Mouse (Mus musculus): ENCODE measurements around the gene Mettl1. TPM values are rescaled to one million over a fixed set of nuclear protein-coding genes. Genes with fewer than 3 reads are reported as not detected.

Mettl1 gene
- polyA plus RNA-seq, 1 experiment = 20.2 TPM

- H3K9ac ChIP-seq (ENCODE audit: low read depth, poor library complexity, severe bottlenecking) = no peak overlapping the region
- TF ChIP-seq POLR2A (IDR thresholded peaks at IDR 0.05; ENCODE audit: insufficient read depth, low read length) (no peak), EP300 (IDR thresholded peaks at IDR 0.05; ENCODE audit: insufficient read depth, low read depth, low read length) (no peak), CTCF (IDR thresholded peaks at IDR 0.05; ENCODE audit: low read depth, low read length) (no peak)
- H3K27me3 ChIP-seq (ENCODE audit: control insufficient read depth, insufficient read depth, low read length, poor library complexity, severe bottlenecking) = peaks cover 2% of the 10 kb centered on the region; the same call in 1 of the 2 replicates
- H3K4me1 ChIP-seq (ENCODE audit: control insufficient read depth, insufficient read depth, low read length) = no peaks in the 10 kb centered on the region
- H3K27ac ChIP-seq (ENCODE audit: insufficient read depth, low read length) = no peak overlapping the region
- no peak overlapping the region for H3K4me3 ChIP-seq (ENCODE audit: low read depth, low read length)
- H3K36me3 ChIP-seq (ENCODE audit: control insufficient read depth, insufficient read depth, low read length, poor library complexity, severe bottlenecking) = no peaks in the 10 kb centered on the region
- no peaks in the 10 kb centered on the region for H3K9me3 ChIP-seq (replicated peaks; ENCODE audit: control insufficient read depth, insufficient read depth, low read length, poor library complexity, severe bottlenecking)
These were observed 51.5 kb downstream of the Mettl1 start for GRCm38 (mm10) chr10:127092742-127093141.

DNA sequence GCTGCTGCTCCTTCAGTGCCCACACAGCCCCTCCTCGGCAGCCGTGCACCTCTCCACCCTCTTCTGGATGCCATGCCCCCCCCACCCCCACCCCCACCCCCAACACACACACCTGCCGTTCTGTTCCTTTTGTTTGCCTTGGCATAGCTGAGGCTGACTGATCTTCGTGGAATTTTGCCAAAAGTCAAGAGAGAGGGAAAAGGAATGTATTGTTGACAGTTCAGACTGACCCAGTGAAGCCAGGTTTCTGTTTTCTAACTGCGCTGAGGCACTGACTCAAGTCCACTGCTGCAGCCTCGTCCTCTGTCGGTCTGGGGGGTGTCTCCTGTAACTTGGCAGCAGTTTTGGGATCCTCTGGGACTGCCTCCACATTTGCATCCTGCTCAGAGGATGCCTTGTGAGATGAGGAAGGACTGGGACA is 53.2 kb downstream of the Mettl1 start:
- peaks cover 2% of the 10 kb centered on the region; the same call in 1 of the 2 replicates for H3K27me3 ChIP-seq (ENCODE audit: control insufficient read depth, insufficient read depth, low read length, poor library complexity, severe bottlenecking)
- no peak for TF ChIP-seq EP300 (IDR thresholded peaks at IDR 0.05; ENCODE audit: insufficient read depth, low read depth, low read length)
- TF ChIP-seq POLR2A (IDR thresholded peaks at IDR 0.05; ENCODE audit: insufficient read depth, low read length) = no peak
- no peak for TF ChIP-seq CTCF (IDR thresholded peaks at IDR 0.05; ENCODE audit: low read depth, low read length)
- H3K27ac ChIP-seq (ENCODE audit: insufficient read depth, low read length) = no peak overlapping the region

More for the DNA sequence above, 53.2 kb downstream of the Mettl1 start:
- no peaks in the 10 kb centered on the region for H3K9me3 ChIP-seq (replicated peaks; ENCODE audit: control insufficient read depth, insufficient read depth, low read length, poor library complexity, severe bottlenecking)
- no peaks in the 10 kb centered on the region for H3K4me1 ChIP-seq (ENCODE audit: control insufficient read depth, insufficient read depth, low read length)
- no peak overlapping the region for H3K9ac ChIP-seq (ENCODE audit: low read depth, poor library complexity, severe bottlenecking)
- no peaks in the 10 kb centered on the region for H3K36me3 ChIP-seq (ENCODE audit: control insufficient read depth, insufficient read depth, low read length, poor library complexity, severe bottlenecking)
- no peak overlapping the region for H3K4me3 ChIP-seq (ENCODE audit: low read depth, low read length)

Other genes starting within 250 kb of the Mettl1 start
- 10.2 and 14.3 TPM in 2 replicates for gene Atp23, start 140.1 kb upstream of the Mettl1 start, polyA plus RNA-seq (2011; ENCODE audit: insufficient read depth, insufficient read length, low read depth, missing spikeins)
- gene Ctdsp2, start 62.7 kb upstream of the Mettl1 start, polyA plus RNA-seq (2011; ENCODE audit: insufficient read depth, insufficient read length, low read depth, missing spikeins) = 60.9 and 62.0 TPM in 2 replicates
- gene Avil, start 40.7 kb upstream of the Mettl1 start, polyA plus RNA-seq (2011; ENCODE audit: insufficient read depth, insufficient read length, low read depth, missing spikeins) = 0.19 and 0.78 TPM in 2 replicates
- 40.6 and 47.9 TPM in 2 replicates for gene Tsfm, start 10.6 kb upstream of the Mettl1 start, polyA plus RNA-seq (2011; ENCODE audit: insufficient read depth, insufficient read length, low read depth, missing spikeins)
- 0.41 and 0.51 TPM in 2 replicates for gene Eef1akmt3, start 99 bp downstream of the Mettl1 start, polyA plus RNA-seq (2011; ENCODE audit: insufficient read depth, insufficient read length, low read depth, missing spikeins)
- 0.42 TPM in 1 of 2 replicates, not detected in the other for gene Cyp27b1, start 6.8 kb downstream of the Mettl1 start, polyA plus RNA-seq (2011; ENCODE audit: insufficient read depth, insufficient read length, low read depth, missing spikeins)
- gene March9, start 18.8 kb downstream of the Mettl1 start, polyA plus RNA-seq (2011; ENCODE audit: insufficient read depth, insufficient read length, low read depth, missing spikeins) = 8.8 and 9.5 TPM in 2 replicates
- 619 and 675 TPM in 2 replicates for gene Cdk4, start 22.1 kb downstream of the Mettl1 start, polyA plus RNA-seq (2011; ENCODE audit: insufficient read depth, insufficient read length, low read depth, missing spikeins)
- gene Tspan31, start 28.9 kb downstream of the Mettl1 start, polyA plus RNA-seq (2011; ENCODE audit: insufficient read depth, insufficient read length, low read depth, missing spikeins) = 71.0 and 75.9 TPM in 2 replicates
- 0.72 and 0.85 TPM in 2 replicates for gene Agap2, start 33.9 kb downstream of the Mettl1 start, polyA plus RNA-seq (2011; ENCODE audit: insufficient read depth, insufficient read length, low read depth, missing spikeins)
- gene Os9, start 79.7 kb downstream of the Mettl1 start, polyA plus RNA-seq (2011; ENCODE audit: insufficient read depth, insufficient read length, low read depth, missing spikeins) = 14.1 and 16.7 TPM in 2 replicates
- gene B4galnt1, start 123.8 kb downstream of the Mettl1 start, polyA plus RNA-seq (2011; ENCODE audit: insufficient read depth, insufficient read length, low read depth, missing spikeins) = 7.7 and 9.5 TPM in 2 replicates
- gene Slc26a10, start 139.2 kb downstream of the Mettl1 start, polyA plus RNA-seq (2011; ENCODE audit: insufficient read depth, insufficient read length, low read depth, missing spikeins) = 24.6 and 35.2 TPM in 2 replicates
- 50.9 and 54.3 TPM in 2 replicates for gene Arhgef25, start 148.7 kb downstream of the Mettl1 start, polyA plus RNA-seq (2011; ENCODE audit: insufficient read depth, insufficient read length, low read depth, missing spikeins)
- 49.8 and 50.8 TPM in 2 replicates for gene Dtx3, start 154.3 kb downstream of the Mettl1 start, polyA plus RNA-seq (2011; ENCODE audit: insufficient read depth, insufficient read length, low read depth, missing spikeins)
- gene Pip4k2c, start 170.2 kb downstream of the Mettl1 start, polyA plus RNA-seq (2011; ENCODE audit: insufficient read depth, insufficient read length, low read depth, missing spikeins) = 36.7 and 39.2 TPM in 2 replicates
- gene Kif5a, start 221.9 kb downstream of the Mettl1 start, polyA plus RNA-seq (2011; ENCODE audit: insufficient read depth, insufficient read length, low read depth, missing spikeins) = 7.3 and 8.0 TPM in 2 replicates
- 124 and 125 TPM in 2 replicates for gene Dctn2, start 225.0 kb downstream of the Mettl1 start, polyA plus RNA-seq (2011; ENCODE audit: insufficient read depth, insufficient read length, low read depth, missing spikeins)
- gene Mbd6, start 247.6 kb downstream of the Mettl1 start, polyA plus RNA-seq (2011; ENCODE audit: insufficient read depth, insufficient read length, low read depth, missing spikeins) = 26.2 and 26.7 TPM in 2 replicates